Mouse (Mus musculus) lung, postnatal 0 days (tissue): Measurements from ENCODE around the gene Olfr640. TPM values are rescaled to one million over a fixed set of nuclear protein-coding genes. Genes with fewer than 3 reads are reported as not detected.

ENCODE experiments used
- ATAC-seq: fragments of 200-750 bp; cut with Nextera tagmentation; 2 replicates; pipeline ENCODE4 v1.8.0; 2017; ENCODE audit warnings: moderate library complexity
- DNase-seq: peaks from one replicate; pipeline ENCODE4 v3.0.0-alpha.2; 2016; ENCODE audit warnings: low spot score
- H3K27ac ChIP-seq: fragments of 300-500 bp; sonication (generic); 2 replicates; pipeline ENCODE4 v1.5.1; 2014; ENCODE audit warnings: antibody characterized with exemption, mild to moderate bottlenecking, low read length, mixed read lengths
- H3K27me3 ChIP-seq: fragments of 300-500 bp; sonication (generic); replicated peaks from 2 replicates; pipeline ENCODE4 v1.6.1; 2014; ENCODE audit warnings: low read length, mixed read lengths; ENCODE audit not compliant: insufficient read depth
- H3K36me3 ChIP-seq: fragments of 300-500 bp; sonication (generic); 2 replicates; pipeline ENCODE4 v1.6.1; 2014; ENCODE audit warnings: low read length, mixed read lengths; ENCODE audit not compliant: insufficient read depth
- H3K4me1 ChIP-seq: fragments of 300-500 bp; sonication (generic); 2 replicates; pipeline ENCODE4 v1.6.1; 2014; ENCODE audit warnings: antibody characterized with exemption, low read depth, low read length, mixed read lengths; ENCODE audit not compliant: insufficient read depth
- H3K4me2 ChIP-seq: fragments of 300-500 bp; sonication (generic); replicated peaks from 2 replicates; pipeline ENCODE4 v1.6.1; 2014; ENCODE audit warnings: low read depth, mild to moderate bottlenecking, low read length, moderate library complexity, mixed read lengths
- H3K4me3 ChIP-seq: fragments of 300-500 bp; sonication (generic); 2 replicates; pipeline ENCODE4 v1.5.1; 2014; ENCODE audit warnings: low read depth, low read length
- H3K9ac ChIP-seq: fragments of 300-500 bp; sonication (generic); replicated peaks from 2 replicates; pipeline ENCODE4 v1.6.1; 2014; ENCODE audit warnings: low read depth, mild to moderate bottlenecking
- H3K9me3 ChIP-seq: fragments of 300-500 bp; sonication (generic); 2 replicates; pipeline ENCODE4 v1.6.1; 2016; ENCODE audit warnings: low read length, mixed read lengths
- CTCF ChIP-seq: IDR thresholded peaks from 2 replicates; pipeline ENCODE4 v1.5.1; 2016; ENCODE audit warnings: antibody characterized with exemption, mild to moderate bottlenecking
- EP300 ChIP-seq: IDR thresholded peaks from 2 replicates; pipeline ENCODE4 v1.6.1; 2016; ENCODE audit warnings: antibody characterized with exemption, mild to moderate bottlenecking, control low read depth
- WGBS: fragments of 180-500 bp; shearing (Covaris S2); extraction: QIAGEN DNeasy Blood & Tissue Kit; methylation state at CpG from one replicate; pipeline ENCODE4 v1.1.7; 2014; 5-methylcytosine and 5-hydroxymethylcytosine counted together
- polyA plus RNA-seq: library from polyadenylated mRNA; unstranded; fragments of >200 nt; fragmentation: Nextera tagmentation; extraction: Ambion mirVana; gene quantifications from 2 replicates; pipeline ENCODE4 v1.2.1, GENCODE M21; 2015

Olfr640 gene
- polyA plus RNA-seq, 1 experiment from 2014 or later, result not detected

DNA sequence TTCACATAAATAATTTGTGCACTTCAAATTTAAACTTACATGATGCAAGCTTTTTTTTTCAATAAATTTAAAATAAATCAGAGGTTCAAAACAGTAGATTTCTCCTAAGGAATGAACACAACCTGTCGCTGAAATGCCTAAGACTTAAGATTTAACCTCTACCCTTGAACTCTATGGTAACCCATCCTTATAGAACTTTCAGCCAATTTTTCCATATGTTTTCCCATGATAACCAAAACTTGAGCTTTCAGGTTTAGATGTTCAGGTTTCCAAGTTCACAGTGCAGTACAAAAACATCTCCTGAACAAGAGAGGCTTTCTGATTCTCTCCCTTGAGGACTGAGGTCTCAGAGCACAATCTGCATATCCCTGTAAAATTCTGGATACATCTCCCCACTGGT, 54.5 kb downstream of the Olfr640 start, which contains the start of gene Olfr635:
Olfr635 (plus strand) TSS at position 301 of the 400 bp plus-strand sequence.
- H3K36me3 ChIP-seq, result no peaks in the 10 kb centered on the region
- H3K4me3 ChIP-seq, result no peak within 1 kb of the TSS
- ATAC-seq, result no peak
- 73% methylated on average over 1 of the region's 1 CpGs for WGBS
- TF ChIP-seq EP300 (no peak), CTCF (no peak)
- H3K4me1 ChIP-seq, result no peaks in the 10 kb centered on the region
- no peaks in the 10 kb centered on the region for H3K9me3 ChIP-seq
- no peaks in the 10 kb centered on the region for H3K27me3 ChIP-seq
- no peak within 1 kb of the TSS for H3K27ac ChIP-seq
- no peak for DNase-seq
- H3K4me2 ChIP-seq, result no peak within 1 kb of the TSS
- H3K9ac ChIP-seq, result no peak within 1 kb of the TSS

Other genes with a start within 250 kb of the Olfr640 start
- gene Olfr68, start 245.9 kb downstream of the Olfr640 start, polyA plus RNA-seq, result not detected in 2 replicates
- not detected in 2 replicates for gene Olfr67, start 233.8 kb downstream of the Olfr640 start, polyA plus RNA-seq
- gene Hbb-bt, start 211.6 kb downstream of the Olfr640 start, polyA plus RNA-seq, result 4,793 and 5,487 TPM in 2 replicates
- 19,829 and 23,579 TPM in 2 replicates for gene Hbb-bs, start 197.5 kb downstream of the Olfr640 start, polyA plus RNA-seq
- not detected in 2 replicates for gene Hbb-bh2, start 185.1 kb downstream of the Olfr640 start, polyA plus RNA-seq
- 0.27 TPM in 1 of 2 replicates, not detected in the other for gene Hbb-bh1, start 182.4 kb downstream of the Olfr640 start, polyA plus RNA-seq
- gene Hbb-y, start 172.4 kb downstream of the Olfr640 start, polyA plus RNA-seq, result 11.4 and 11.9 TPM in 2 replicates
- not detected in 2 replicates for gene Olfr66, start 139.3 kb downstream of the Olfr640 start, polyA plus RNA-seq
- not detected in 2 replicates for gene Olfr64, start 131.1 kb downstream of the Olfr640 start, polyA plus RNA-seq
- 0.05 TPM in 1 of 2 replicates, not detected in the other for gene Olfr65, start 122.1 kb downstream of the Olfr640 start, polyA plus RNA-seq
- not detected in 2 replicates for gene Olfr631, start 96.7 kb downstream of the Olfr640 start, polyA plus RNA-seq
- not detected in 2 replicates for gene Olfr632, start 91.2 kb downstream of the Olfr640 start, polyA plus RNA-seq
- gene Olfr633, start 81.1 kb downstream of the Olfr640 start, polyA plus RNA-seq, result not detected in 2 replicates
- gene Olfr635, start 54.4 kb downstream of the Olfr640 start, polyA plus RNA-seq, result not detected in 2 replicates
- not detected in 2 replicates for gene Olfr638, start 26.8 kb downstream of the Olfr640 start, polyA plus RNA-seq
- gene Olfr639, start 8.3 kb downstream of the Olfr640 start, polyA plus RNA-seq, result not detected in 2 replicates
- gene Olfr641, start 9.9 kb upstream of the Olfr640 start, polyA plus RNA-seq, result not detected in 2 replicates
- gene Olfr642, start 27.1 kb upstream of the Olfr640 start, polyA plus RNA-seq, result not detected in 2 replicates
- not detected in 2 replicates for gene 4930516K23Rik, start 35.9 kb upstream of the Olfr640 start, polyA plus RNA-seq
- not detected in 2 replicates for gene Olfr644, start 46.3 kb upstream of the Olfr640 start, polyA plus RNA-seq
- gene Olfr645, start 59.9 kb upstream of the Olfr640 start, polyA plus RNA-seq, result not detected in 2 replicates
- not detected in 2 replicates for gene Olfr646, start 79.3 kb upstream of the Olfr640 start, polyA plus RNA-seq
- not detected in 2 replicates for gene Ubqln5, start 104.3 kb upstream of the Olfr640 start, polyA plus RNA-seq
- gene Olfr643, start 111.8 kb upstream of the Olfr640 start, polyA plus RNA-seq, result not detected in 2 replicates
- not detected in 2 replicates for gene Ubqln3, start 117.7 kb upstream of the Olfr640 start, polyA plus RNA-seq
- gene Ubqlnl, start 125.0 kb upstream of the Olfr640 start, polyA plus RNA-seq, result not detected in 2 replicates
- not detected in 2 replicates for gene Olfm5, start 139.3 kb upstream of the Olfr640 start, polyA plus RNA-seq
- 0.13 TPM in 1 of 2 replicates, not detected in the other for gene Olfr648, start 157.8 kb upstream of the Olfr640 start, polyA plus RNA-seq
- not detected in 2 replicates for gene Olfr649, start 170.4 kb upstream of the Olfr640 start, polyA plus RNA-seq
- gene Trim6, start 193.2 kb upstream of the Olfr640 start, polyA plus RNA-seq, result 0.61 and 1.1 TPM in 2 replicates
- 6.5 and 7.3 TPM in 2 replicates for gene Trim34a, start 218.9 kb upstream of the Olfr640 start, polyA plus RNA-seq